9 mouse cellular contexts compared by ENCODE assay signal in the genomic region with DNA sequence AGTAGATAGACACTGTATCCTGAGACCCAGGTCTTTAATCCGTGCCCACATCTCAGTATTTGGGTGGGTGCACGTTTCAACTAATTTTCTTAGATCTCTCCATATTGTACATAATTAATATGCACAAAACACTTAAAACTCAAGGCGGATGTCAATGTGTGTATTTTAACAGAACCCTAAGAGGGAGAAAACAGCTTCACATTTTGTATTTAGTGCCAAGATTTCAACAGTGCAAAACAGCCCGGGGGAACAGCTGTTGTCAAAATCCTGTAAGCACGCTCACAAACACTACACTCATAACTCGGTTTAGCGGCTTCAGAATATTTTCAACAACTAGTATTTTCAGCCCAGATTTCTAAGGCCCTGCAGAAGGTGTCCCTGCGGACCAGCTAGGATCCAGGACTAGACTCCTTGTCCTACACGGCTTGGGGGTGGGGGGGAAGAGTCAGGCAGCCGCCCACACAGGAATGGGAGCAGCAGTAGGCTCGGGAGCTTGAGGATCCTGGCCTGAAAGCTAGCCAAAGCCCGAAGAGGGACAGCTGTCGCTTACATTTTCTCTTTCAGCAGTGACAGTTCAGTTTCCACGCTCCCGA. TPM values are rescaled to one million over a fixed set of nuclear protein-coding genes. Genes with fewer than 3 reads are reported as not detected.
DNase-seq lines count a peak whose midpoint lies in the region; ATAC-seq lines count a peak whose summit lies in the region.
"Had no signal": no experiment of that assay in that cellular context is flagged by ENCODE, and none has a peak within 500 bp of the region (broad histone marks: within the 10 kb centered on the region; RNA-seq: fewer than 3 reads in every experiment).

No protein-coding gene starts in this region.

- H3K4me3 ChIP-seq in forebrain, embryonic 10.5 days, result peak overlapping the region; percentile 56
- H3K4me3 ChIP-seq in forebrain, embryonic 16.5 days (replicated peaks; ENCODE audit: low read length), result no peak overlapping the region; the same call in 1 of the 2 replicates
- H3K4me3 ChIP-seq in midbrain, embryonic 12.5 days, result peak overlapping the region; percentile 40; the same call in 1 of the 2 replicates
- H3K4me3 ChIP-seq in midbrain, embryonic 15.5 days, result no peak overlapping the region
- peak overlapping the region; percentile 32 for H3K4me3 ChIP-seq in hindbrain, embryonic 13.5 days

- H3K9ac ChIP-seq in forebrain, embryonic 16.5 days (replicated peaks; ENCODE audit: low read depth, low read length), result no peak overlapping the region
- no peak overlapping the region for H3K9ac ChIP-seq in midbrain, embryonic 12.5 days (replicated peaks)
- no peak overlapping the region for H3K9ac ChIP-seq in midbrain, embryonic 15.5 days
- no peak overlapping the region for H3K9ac ChIP-seq in hindbrain, embryonic 13.5 days

- no peak overlapping the region for H3K27ac ChIP-seq in forebrain, embryonic 10.5 days
- no peak overlapping the region for H3K27ac ChIP-seq in forebrain, embryonic 16.5 days (ENCODE audit: low read length)
- no peak overlapping the region for H3K27ac ChIP-seq in midbrain, embryonic 12.5 days (replicated peaks)
- H3K27ac ChIP-seq in midbrain, embryonic 15.5 days, result no peak overlapping the region
- no peak overlapping the region for H3K27ac ChIP-seq in hindbrain, embryonic 13.5 days
- H3K27ac ChIP-seq: kidney, embryonic 15.5 days had no signal

- peak; percentile 55 for DNase-seq in forebrain, embryonic 10.5 days (ENCODE audit: extremely low spot score, low spot score)
- DNase-seq in retina, postnatal 1 day, result peak; percentile 56
- no peak for DNase-seq in urinary bladder, postnatal 36 days (ENCODE audit: low spot score in 2 of 2)
- DNase-seq in left cerebral cortex, adult 8-10 months (ENCODE audit: low spot score in 2 of 2), result no peak

- peaks cover 100% of the 10 kb centered on the region for H3K27me3 ChIP-seq in forebrain, embryonic 10.5 days (ENCODE audit: poor library complexity, severe bottlenecking)
- peaks cover 75% of the 10 kb centered on the region for H3K27me3 ChIP-seq in forebrain, embryonic 16.5 days (replicated peaks; ENCODE audit: control insufficient read depth, insufficient read depth, low read length)
- peaks cover 96% of the 10 kb centered on the region for H3K27me3 ChIP-seq in midbrain, embryonic 12.5 days
- H3K27me3 ChIP-seq in midbrain, embryonic 15.5 days (replicated peaks), result peaks cover 87% of the 10 kb centered on the region
- H3K27me3 ChIP-seq in hindbrain, embryonic 13.5 days, result peaks cover 100% of the 10 kb centered on the region

- H3K4me2 ChIP-seq in forebrain, embryonic 16.5 days (ENCODE audit: low read length), result no peak overlapping the region
- H3K4me2 ChIP-seq in midbrain, embryonic 12.5 days (replicated peaks), result peak overlapping the region; percentile 61; the same call in 1 of the 2 replicates
- H3K4me2 ChIP-seq in midbrain, embryonic 15.5 days, result no peak overlapping the region
- no peak overlapping the region for H3K4me2 ChIP-seq in hindbrain, embryonic 13.5 days

- no peaks in the 10 kb centered on the region for H3K36me3 ChIP-seq in forebrain, embryonic 10.5 days (replicated peaks)
- H3K36me3 ChIP-seq in forebrain, embryonic 16.5 days (ENCODE audit: control insufficient read depth, insufficient read depth), result no peaks in the 10 kb centered on the region
- H3K36me3 ChIP-seq in midbrain, embryonic 12.5 days, result no peaks in the 10 kb centered on the region
- no peaks in the 10 kb centered on the region for H3K36me3 ChIP-seq in midbrain, embryonic 15.5 days (replicated peaks)
- no peaks in the 10 kb centered on the region for H3K36me3 ChIP-seq in hindbrain, embryonic 13.5 days
- H3K36me3 ChIP-seq: kidney, embryonic 15.5 days had no signal

- WGBS in forebrain, embryonic 10.5 days, result under 1% methylated on average over 15 of the region's 15 CpGs
- under 1% methylated on average over 15 of the region's 15 CpGs for WGBS in forebrain, embryonic 16.5 days
- under 1% methylated on average over 15 of the region's 15 CpGs for WGBS in midbrain, embryonic 12.5 days
- 1% methylated on average over 15 of the region's 15 CpGs for WGBS in midbrain, embryonic 15.5 days
- WGBS in hindbrain, embryonic 13.5 days, result under 1% methylated on average over 15 of the region's 15 CpGs

- peaks cover 33% of the 10 kb centered on the region for H3K4me1 ChIP-seq in forebrain, embryonic 10.5 days
- H3K4me1 ChIP-seq in forebrain, embryonic 16.5 days (replicated peaks; ENCODE audit: control insufficient read depth, insufficient read depth, low read length), result peaks cover 9% of the 10 kb centered on the region
- peaks cover 11% of the 10 kb centered on the region for H3K4me1 ChIP-seq in midbrain, embryonic 12.5 days
- peaks cover 11% of the 10 kb centered on the region for H3K4me1 ChIP-seq in midbrain, embryonic 15.5 days
- H3K4me1 ChIP-seq in hindbrain, embryonic 13.5 days (replicated peaks), result peaks cover 7% of the 10 kb centered on the region

- no peak for ATAC-seq in forebrain, embryonic 16.5 days
- no peak for ATAC-seq in midbrain, embryonic 12.5 days (ENCODE audit: low FRiP score, low read depth)
- ATAC-seq in midbrain, embryonic 15.5 days (replicated peaks), result no peak
- ATAC-seq in hindbrain, embryonic 13.5 days (ENCODE audit: low FRiP score), result no peak

- no peaks in the 10 kb centered on the region for H3K9me3 ChIP-seq in forebrain, embryonic 10.5 days
- H3K9me3 ChIP-seq in forebrain, embryonic 16.5 days (ENCODE audit: control insufficient read depth, low read length), result no peaks in the 10 kb centered on the region
- no peaks in the 10 kb centered on the region for H3K9me3 ChIP-seq in midbrain, embryonic 12.5 days
- no peaks in the 10 kb centered on the region for H3K9me3 ChIP-seq in midbrain, embryonic 15.5 days
- no peaks in the 10 kb centered on the region for H3K9me3 ChIP-seq in hindbrain, embryonic 13.5 days
- H3K9me3 ChIP-seq: kidney, embryonic 15.5 days had no signal

RNA-seq across cellular contexts. Expression of gene Tbx15, which starts 14.5 kb away (rescaled TPM):
- 1.4 and 2.8 TPM in 2 replicates for polyA plus RNA-seq in forebrain, embryonic 10.5 days (2016; fragmentation: Nextera tagmentation; extraction: Ambion mirVana)
- 0.73 and 0.79 TPM in 2 replicates for polyA plus RNA-seq in forebrain, embryonic 16.5 days (2015; fragmentation: Nextera tagmentation; extraction: Ambion mirVana)
- polyA plus RNA-seq in midbrain, embryonic 12.5 days (2016; fragmentation: Nextera tagmentation; extraction: Ambion mirVana), result 2.5 and 2.7 TPM in 2 replicates
- polyA plus RNA-seq in midbrain, embryonic 15.5 days (2015; fragmentation: Nextera tagmentation; extraction: Ambion mirVana), result 0.61 and 0.69 TPM in 2 replicates
- 0.57 and 1.1 TPM in 2 replicates for polyA plus RNA-seq in hindbrain, embryonic 13.5 days (2015; fragmentation: Nextera tagmentation; extraction: Ambion mirVana)
- total RNA-seq in left cerebral cortex, adult 8-10 months (2022), result 1 to 10 TPM in 2 of 4 experiments, under 1 TPM in 2; 0.72 to 1.9 (median 1.1) TPM

Comparison
In these comparisons a context has a peak if more than half of its experiments do, and no peak if none do; other contexts are left out.
1. H3K4me3 ChIP-seq: peak in forebrain, embryonic 10.5 days (single experiment), midbrain, embryonic 12.5 days (single experiment) and hindbrain, embryonic 13.5 days (single experiment); none in forebrain, embryonic 16.5 days (single experiment) and midbrain, embryonic 15.5 days (single experiment).
2. DNase-seq: peak in forebrain, embryonic 10.5 days (single experiment) and retina, postnatal 1 day (single experiment); none in urinary bladder, postnatal 36 days (0 of 2) and left cerebral cortex, adult 8-10 months (0 of 2).